Mouse (Mus musculus) liver, adult 2 months (tissue): Measurements from ENCODE around the gene Tmc5.

Experiments
- CTCF ChIP-seq: fragments of 200-500 bp; IDR thresholded peaks from 2 replicates; pipeline ENCODE4 v1.5.1; 2011; ENCODE audit warnings: low read depth, low read length, control low read depth
- POLR2A ChIP-seq: fragments of 200-500 bp; IDR thresholded peaks from 2 replicates; pipeline ENCODE4 v1.6.1; 2011; ENCODE audit warnings: low read length, control low read depth; ENCODE audit not compliant: insufficient read depth; ENCODE audit errors: extremely low read depth

DNA sequence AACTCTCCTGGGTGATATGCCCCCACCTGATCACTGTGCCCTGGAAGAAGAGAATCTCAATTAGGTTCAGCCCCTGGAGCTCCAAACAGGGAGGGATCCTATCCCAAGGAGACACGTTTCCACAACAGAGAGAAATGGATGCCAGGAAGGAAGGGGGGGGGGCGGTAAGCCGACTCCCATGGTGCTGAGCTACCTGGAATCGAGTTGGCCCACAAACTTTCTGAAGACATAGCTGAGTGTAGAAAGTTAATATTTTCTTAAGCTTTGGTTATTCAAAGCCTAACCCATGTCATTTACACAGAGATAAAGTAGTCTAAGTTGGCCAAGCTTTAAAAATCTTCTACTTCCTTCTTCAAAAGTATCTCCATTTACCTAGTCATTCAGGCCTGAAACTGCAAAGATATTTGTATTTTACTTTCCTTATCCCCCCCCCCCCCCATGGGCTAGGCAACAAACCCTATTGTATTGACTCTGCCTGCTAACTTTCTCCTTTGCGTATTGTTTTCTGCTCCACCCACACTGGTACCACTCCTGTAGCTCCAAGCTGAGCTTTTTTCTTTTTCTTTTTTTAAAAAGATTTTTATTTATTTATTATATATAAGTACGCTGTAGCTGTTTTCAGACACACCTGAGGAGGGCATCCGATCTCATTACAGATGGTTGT is 23.3 kb downstream of the Tmc5 start:
- TF ChIP-seq CTCF (no peak), POLR2A (no peak)
